Mouse (Mus musculus) neural tube, embryonic 15.5 days (tissue): ENCODE data around the gene Itm2c. TPM values are rescaled to one million over a fixed set of nuclear protein-coding genes. Genes with fewer than 3 reads are reported as not detected.
A peak's percentile ranks its signal among the peaks of the same experiment; 100 is the strongest.

Source experiments
- ATAC-seq: fragments of 200-750 bp; cut with Nextera tagmentation; 2 replicates; pipeline ENCODE4 v1.8.0; 2017; ENCODE audit warnings: mild to moderate bottlenecking, moderate TSS enrichment, moderate library complexity; ENCODE audit not compliant: low FRiP score
- H3K27ac ChIP-seq: fragments of 300-500 bp; sonication (generic); replicated peaks from 2 replicates; pipeline ENCODE4 v1.5.1; 2015; ENCODE audit warnings: mild to moderate bottlenecking, inconsistent platforms
- H3K27me3 ChIP-seq: fragments of 300-500 bp; sonication (generic); replicated peaks from 2 replicates; pipeline ENCODE4 v1.6.1; 2015; ENCODE audit warnings: inconsistent platforms
- H3K36me3 ChIP-seq: fragments of 300-500 bp; sonication (generic); 2 replicates; pipeline ENCODE4 v1.6.1; 2015; ENCODE audit warnings: inconsistent platforms
- H3K4me1 ChIP-seq: fragments of 300-500 bp; sonication (generic); 2 replicates; pipeline ENCODE4 v1.6.1; 2015; ENCODE audit warnings: inconsistent platforms
- H3K4me2 ChIP-seq: fragments of 300-500 bp; sonication (generic); 2 replicates; pipeline ENCODE4 v1.6.1; 2015; ENCODE audit warnings: inconsistent platforms, mild to moderate bottlenecking, moderate library complexity
- H3K4me3 ChIP-seq: fragments of 300-500 bp; sonication (generic); replicated peaks from 2 replicates; pipeline ENCODE4 v1.5.1; 2015; ENCODE audit warnings: mild to moderate bottlenecking, inconsistent platforms
- H3K9ac ChIP-seq: fragments of 300-500 bp; sonication (generic); replicated peaks from 2 replicates; pipeline ENCODE4 v1.6.1; 2015; ENCODE audit warnings: mild to moderate bottlenecking, inconsistent platforms
- H3K9me3 ChIP-seq: fragments of 300-500 bp; sonication (generic); replicated peaks from 2 replicates; pipeline ENCODE4 v1.6.1; 2016; ENCODE audit warnings: inconsistent platforms
- WGBS: fragments of 180-500 bp; shearing (Covaris S2); methylation state at CpG from one replicate; pipeline ENCODE4 v1.1.7; 2015; ENCODE audit warnings: mixed read lengths; 5-methylcytosine and 5-hydroxymethylcytosine counted together
- polyA plus RNA-seq: library from polyadenylated mRNA; unstranded; fragments of >200 nt; fragmentation: Nextera tagmentation; extraction: Ambion mirVana; gene quantifications from 2 replicates; pipeline ENCODE4 v1.2.1, GENCODE M21; 2015

The Itm2c gene
- polyA plus RNA-seq, 1 experiment from 2014 or later, result 185 TPM

DNA sequence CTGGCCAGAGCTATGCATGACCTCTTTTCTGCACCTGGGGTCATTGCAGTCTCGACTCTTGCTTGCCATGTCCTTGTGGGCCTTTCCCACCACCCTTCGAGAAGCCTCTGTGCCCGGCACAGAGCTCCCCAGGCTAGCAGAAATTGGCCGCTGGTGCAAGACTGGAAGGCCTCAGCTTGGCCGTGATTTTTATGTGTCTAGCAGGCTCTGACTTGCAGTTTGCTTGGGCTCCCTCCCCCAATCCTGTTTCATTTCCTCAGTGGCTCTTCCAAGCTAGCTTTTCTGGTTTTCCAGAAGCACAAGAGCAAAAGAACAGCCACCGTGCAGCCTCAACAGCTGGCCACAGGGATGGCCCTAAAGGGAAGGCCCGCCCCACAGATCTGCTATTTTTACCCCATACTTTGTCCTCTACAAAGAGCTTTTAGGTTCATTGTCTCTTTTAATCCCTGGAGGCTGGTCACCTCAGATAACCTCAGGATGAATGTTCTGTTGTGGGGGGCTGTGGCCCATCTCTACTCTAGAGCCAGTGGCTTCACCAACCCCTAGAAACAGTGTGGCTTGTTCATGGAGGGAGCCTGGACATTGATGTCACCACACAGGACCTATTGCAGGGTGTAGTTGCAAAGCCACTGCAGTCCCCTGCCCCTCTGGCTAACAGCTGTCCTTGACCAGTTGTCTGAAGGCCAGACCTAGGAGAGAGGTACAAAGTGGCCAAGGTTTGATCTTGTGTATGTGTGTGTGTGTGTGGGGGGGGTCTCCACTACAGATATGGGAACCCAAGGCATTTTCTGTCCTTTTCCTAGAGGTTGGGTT is 6.6 kb downstream of the Itm2c start:
- no peak overlapping the region for H3K4me3 ChIP-seq
- H3K9me3 ChIP-seq, result no peaks in the 10 kb centered on the region
- WGBS, result 58% methylated on average over 7 of the region's 7 CpGs
- ATAC-seq, result no peak
- H3K4me2 ChIP-seq, result no peak overlapping the region
- 0 out of 2 replicates have a peak overlapping the region, but pooled peaks have one; percentile 2 for H3K9ac ChIP-seq
- no peaks in the 10 kb centered on the region for H3K27me3 ChIP-seq
- peaks cover 27% of the 10 kb centered on the region for H3K36me3 ChIP-seq
- H3K27ac ChIP-seq, result peak overlapping the region; percentile 60; the same call in 1 of the 2 replicates
- H3K4me1 ChIP-seq, result peaks cover 71% of the 10 kb centered on the region

GRCm38 (mm10) chr1:85901516-85902107 is 7.5 kb downstream of the Itm2c start:
- peaks cover 62% of the 10 kb centered on the region for H3K4me1 ChIP-seq
- 0 out of 2 replicates have a peak overlapping the region, but pooled peaks have one; percentile 2 for H3K9ac ChIP-seq
- ATAC-seq, result no peak
- H3K36me3 ChIP-seq, result peaks cover 36% of the 10 kb centered on the region
- no peak overlapping the region for H3K4me3 ChIP-seq
- no peaks in the 10 kb centered on the region for H3K27me3 ChIP-seq
- H3K9me3 ChIP-seq, result no peaks in the 10 kb centered on the region
- H3K27ac ChIP-seq, result peak overlapping the region; percentile 60
- 63% methylated on average over 3 of the region's 3 CpGs for WGBS
- H3K4me2 ChIP-seq, result no peak overlapping the region

- peaks cover 57% of the 10 kb centered on the region for H3K4me1 ChIP-seq
- H3K9ac ChIP-seq, result no peak overlapping the region
- no peak overlapping the region for H3K4me2 ChIP-seq
- H3K36me3 ChIP-seq, result peaks cover 41% of the 10 kb centered on the region
- H3K9me3 ChIP-seq, result no peaks in the 10 kb centered on the region
- peak overlapping the region; percentile 60 for H3K27ac ChIP-seq
- 24% methylated on average over 7 of the region's 7 CpGs for WGBS
- ATAC-seq, result peak; percentile 49; the same call in 1 of the 2 replicates
- no peak overlapping the region for H3K4me3 ChIP-seq
- H3K27me3 ChIP-seq, result no peaks in the 10 kb centered on the region
Measured at GRCm38 (mm10) chr1:85902108-85902561, 8.1 kb downstream of the Itm2c start.

DNA sequence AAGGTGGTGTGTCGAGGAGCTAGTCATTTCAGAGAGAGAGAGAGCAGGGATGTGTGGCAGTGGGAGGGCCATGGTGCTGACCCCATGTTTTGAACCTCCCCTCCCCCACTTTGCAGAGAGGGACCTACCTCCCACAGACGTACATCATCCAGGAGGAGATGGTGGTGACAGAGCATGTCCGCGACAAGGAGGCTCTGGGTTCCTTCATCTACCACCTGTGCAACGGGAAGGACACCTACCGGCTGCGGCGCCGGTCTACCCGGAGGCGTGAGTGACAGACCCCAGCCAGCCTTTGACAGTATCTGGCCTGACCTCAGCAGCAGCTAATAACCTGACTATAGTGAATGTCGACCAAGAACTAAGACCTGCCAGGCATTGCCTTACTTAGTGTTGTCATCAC is 12.8 kb downstream of the Itm2c start:
- Histone ChIP-seq H3K4me1 (peaks cover 10% of the 10 kb centered on the region), H3K36me3 (peaks cover 54% of the 10 kb centered on the region), H3K27me3 (no peaks in the 10 kb centered on the region), H3K4me2 (no peak overlapping the region), H3K9ac (no peak overlapping the region), H3K27ac (no peak overlapping the region), H3K9me3 (no peaks in the 10 kb centered on the region), H3K4me3 (no peak overlapping the region)
- 94% methylated on average over 12 of the region's 12 CpGs for WGBS
- ATAC-seq, result no peak

- 69% methylated on average over 13 of the region's 13 CpGs for WGBS
- Histone ChIP-seq H3K36me3 (peaks cover 43% of the 10 kb centered on the region), H3K9me3 (no peaks in the 10 kb centered on the region), H3K4me1 (no peaks in the 10 kb centered on the region), H3K27me3 (no peaks in the 10 kb centered on the region), H3K27ac (0 out of 2 replicates have a peak overlapping the region, but pooled peaks have one; percentile 6), H3K4me3 (no peak overlapping the region), H3K9ac (no peak overlapping the region), H3K4me2 (no peak overlapping the region)
- ATAC-seq, result no peak
Measured at GRCm38 (mm10) chr1:85908754-85909590, 14.9 kb downstream of the Itm2c start.

- Histone ChIP-seq H3K27ac (no peak overlapping the region), H3K4me2 (no peak overlapping the region), H3K36me3 (peaks cover 3% of the 10 kb centered on the region), H3K9ac (no peak overlapping the region), H3K9me3 (no peaks in the 10 kb centered on the region), H3K4me3 (no peak overlapping the region), H3K4me1 (peaks cover 17% of the 10 kb centered on the region), H3K27me3 (no peaks in the 10 kb centered on the region)
- ATAC-seq, result no peak
- 93% methylated on average over 7 of the region's 7 CpGs for WGBS
Measured at GRCm38 (mm10) chr1:85913078-85913755, 19.1 kb downstream of the Itm2c start.

DNA sequence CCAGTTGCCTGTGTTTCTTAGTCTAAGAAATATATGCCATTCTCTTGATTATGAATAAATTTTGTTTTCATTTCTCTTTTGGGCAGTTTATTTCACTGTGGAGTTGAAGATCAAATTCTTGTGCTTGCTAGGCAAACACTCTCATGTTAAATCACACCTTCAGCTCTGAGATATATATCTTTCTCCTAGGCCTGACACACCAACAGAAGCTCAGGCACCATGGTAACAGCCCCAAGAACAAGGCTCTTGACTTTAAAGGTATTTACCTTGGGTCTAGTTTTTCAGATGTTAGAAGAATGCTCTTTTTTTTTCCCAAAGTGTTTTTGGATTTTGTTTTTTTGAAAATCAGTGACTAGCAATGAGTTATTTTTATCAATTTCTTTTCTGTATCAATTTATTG is 21.8 kb downstream of the Itm2c start:
- Histone ChIP-seq H3K4me2 (no peak overlapping the region), H3K4me1 (peaks cover 17% of the 10 kb centered on the region), H3K36me3 (no peaks in the 10 kb centered on the region), H3K27ac (no peak overlapping the region), H3K9me3 (no peaks in the 10 kb centered on the region), H3K9ac (no peak overlapping the region), H3K27me3 (no peaks in the 10 kb centered on the region), H3K4me3 (no peak overlapping the region)
- no peak for ATAC-seq

DNA sequence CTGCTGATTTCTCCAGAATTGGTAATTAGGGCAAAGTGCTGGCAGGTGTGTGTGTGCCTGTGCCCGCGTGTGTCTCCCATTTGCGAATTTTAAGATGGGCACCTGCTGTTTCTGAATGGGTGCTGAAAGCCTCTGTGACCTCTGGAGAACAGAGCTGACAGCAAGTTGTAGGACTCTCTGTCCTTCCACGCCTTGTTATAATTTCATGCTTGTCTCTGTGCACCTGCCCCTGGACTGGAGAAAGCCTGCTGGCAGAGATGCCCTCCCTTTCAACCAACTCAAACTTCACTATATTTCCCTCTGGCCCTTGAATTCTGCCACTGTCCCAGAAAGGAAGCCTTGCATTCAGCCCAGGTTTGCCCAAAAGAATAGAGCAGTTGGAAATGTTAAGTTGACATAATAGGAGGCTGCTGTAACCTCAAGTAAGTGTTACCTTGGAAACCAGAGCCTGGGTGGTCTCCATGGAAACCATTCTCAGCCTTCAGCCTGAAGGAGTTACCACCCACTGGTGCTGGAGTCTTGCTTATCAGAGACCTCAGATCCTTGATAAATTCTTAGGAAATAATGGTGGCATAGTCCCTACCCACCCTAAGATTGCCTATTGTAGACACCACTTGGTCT is 22.9 kb downstream of the Itm2c start:
- peak overlapping the region; percentile 81 for H3K27ac ChIP-seq
- no peaks in the 10 kb centered on the region for H3K9me3 ChIP-seq
- peaks cover 19% of the 10 kb centered on the region for H3K4me1 ChIP-seq
- ATAC-seq, result peak; percentile 90
- no peaks in the 10 kb centered on the region for H3K27me3 ChIP-seq
- peak overlapping the region; percentile 15; the same call in 1 of the 2 replicates for H3K4me2 ChIP-seq
- no peak overlapping the region for H3K9ac ChIP-seq
- no peaks in the 10 kb centered on the region for H3K36me3 ChIP-seq
- H3K4me3 ChIP-seq, result no peak overlapping the region
- 10% methylated on average over 4 of the region's 4 CpGs for WGBS

GRCm38 (mm10) chr1:85919621-85920020 is 25.5 kb downstream of the Itm2c start:
- H3K4me2 ChIP-seq, result no peak overlapping the region
- no peaks in the 10 kb centered on the region for H3K9me3 ChIP-seq
- no peak for ATAC-seq
- H3K4me3 ChIP-seq, result no peak overlapping the region
- WGBS, result 88% methylated on average over 7 of the region's 7 CpGs
- H3K36me3 ChIP-seq, result no peaks in the 10 kb centered on the region
- peaks cover 34% of the 10 kb centered on the region for H3K4me1 ChIP-seq
- H3K27me3 ChIP-seq, result no peaks in the 10 kb centered on the region
- no peak overlapping the region for H3K9ac ChIP-seq
- H3K27ac ChIP-seq, result no peak overlapping the region

- Histone ChIP-seq H3K36me3 (no peaks in the 10 kb centered on the region), H3K4me3 (no peak overlapping the region), H3K9me3 (no peaks in the 10 kb centered on the region), H3K4me1 (peaks cover 27% of the 10 kb centered on the region), H3K27ac (peak overlapping the region; percentile 70), H3K4me2 (no peak overlapping the region), H3K27me3 (no peaks in the 10 kb centered on the region), H3K9ac (no peak overlapping the region)
- WGBS, result 65% methylated on average over 7 of the region's 7 CpGs
- ATAC-seq, result no peak
Measured at GRCm38 (mm10) chr1:85921725-85922124, 27.6 kb downstream of the Itm2c start.
